Mouse (Mus musculus) ES-E14 (cell line): ENCODE measurements around the gene Fam110a.

Experiments used
- CHD2 ChIP-seq: IDR thresholded peaks from 2 replicates; pipeline ENCODE4 v1.6.1; 2014; ENCODE audit warnings: mild to moderate bottlenecking, low read depth, low read length, inconsistent platforms
- HCFC1 ChIP-seq: IDR thresholded peaks from 2 replicates; pipeline ENCODE4 v1.6.1; 2012; ENCODE audit warnings: low read length, inconsistent platforms, borderline replicate concordance; ENCODE audit not compliant: insufficient read depth
- ZC3H11A ChIP-seq: IDR thresholded peaks from 2 replicates; pipeline ENCODE4 v1.6.1; 2012; ENCODE audit warnings: low read depth, mild to moderate bottlenecking, inconsistent platforms, low read length, borderline replicate concordance
- ZNF384 ChIP-seq: IDR thresholded peaks from 2 replicates; pipeline ENCODE4 v1.6.1; 2012; ENCODE audit warnings: low read depth, low read length, inconsistent platforms

DNA sequence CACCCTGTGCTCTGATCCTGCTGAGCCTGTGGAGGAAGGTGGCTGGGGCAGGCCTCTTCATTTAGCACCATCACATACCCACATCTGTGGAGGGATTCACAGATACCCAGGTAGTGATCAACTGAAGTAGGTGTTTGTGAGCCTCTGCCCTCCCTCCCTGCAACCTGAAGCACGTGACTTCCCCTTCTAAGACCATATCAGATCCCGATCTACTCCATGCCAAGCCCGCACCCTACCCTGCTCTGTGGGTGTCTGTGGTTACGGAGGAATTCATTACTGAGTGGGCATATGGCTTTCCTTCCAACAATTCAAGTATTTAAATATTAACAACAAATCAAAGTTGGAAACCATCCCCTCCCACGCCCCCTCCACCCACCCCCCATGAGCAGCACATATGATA, 16.7 kb downstream of the Fam110a start:
- no peak for TF ChIP-seq ZNF384
- TF ChIP-seq CHD2, result no peak
- TF ChIP-seq HCFC1, result no peak
- TF ChIP-seq ZC3H11A, result no peak
